Mouse (Mus musculus): Measurements from ENCODE around the gene Fam25c.

- TF ChIP-seq MAX (IDR thresholded peaks at IDR 0.05): no peak
- TF ChIP-seq CTCF (IDR thresholded peaks at IDR 0.05; ENCODE audit: control insufficient read depth, insufficient read depth, insufficient read length): no peak
- no peak for TF ChIP-seq CEBPB (IDR thresholded peaks at IDR 0.05; ENCODE audit: low read depth)
- TF ChIP-seq USF1 (IDR thresholded peaks at IDR 0.05; ENCODE audit: low read depth): no peak
- no peak for TF ChIP-seq MYOD1 (IDR thresholded peaks at IDR 0.05; ENCODE audit: control insufficient read depth, insufficient read length, low read depth)
- TF ChIP-seq MYOG (IDR thresholded peaks at IDR 0.05; ENCODE audit: control insufficient read depth, extremely low read depth, insufficient read length): no peak
These were observed 44.8 kb upstream of the Fam25c start for GRCm38 (mm10) chr14:34400021-34400420.

Measured in C2C12 (cell line).